Comparison of ENCODE assay signal across 19 mouse cellular contexts in the genomic region with DNA sequence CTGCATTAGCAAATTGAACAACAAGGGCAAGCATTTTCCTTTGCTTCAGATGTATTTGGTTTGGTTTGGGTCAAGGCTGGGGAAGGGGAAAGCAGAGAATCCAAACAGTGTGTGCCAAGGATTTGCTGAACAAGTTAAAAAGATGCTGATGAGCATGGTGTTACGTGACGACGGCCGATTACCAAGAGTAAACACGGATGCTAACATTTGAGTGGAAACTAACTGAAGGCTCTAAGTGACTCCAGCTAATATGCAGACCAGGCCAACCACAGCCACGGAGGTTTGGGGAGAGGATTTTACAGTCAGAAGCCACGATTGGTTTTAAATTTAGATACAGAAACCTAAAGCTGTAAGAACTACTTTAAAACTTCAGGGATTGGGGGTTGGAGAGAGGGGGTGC.
A peak's percentile ranks its signal among the peaks of the same experiment; 100 is the strongest.
DNase-seq lines count a peak whose midpoint lies in the region; ATAC-seq lines count a peak whose summit lies in the region.
"Had no signal": no experiment of that assay in that cellular context is flagged by ENCODE, and none has a peak within 500 bp of the region (broad histone marks: within the 10 kb centered on the region; RNA-seq: fewer than 3 reads in every experiment).

No protein-coding gene starts in this region.

- no peak overlapping the region for H3K4me2 ChIP-seq in liver, embryonic 11.5 days
- H3K4me2 ChIP-seq in liver, embryonic 12.5 days, result no peak overlapping the region
- no peak overlapping the region for H3K4me2 ChIP-seq in lung, embryonic 16.5 days (ENCODE audit: low read depth, low read length)
- H3K4me2 ChIP-seq in embryonic facial prominence, embryonic 14.5 days (ENCODE audit: low read depth, low read length), result no peak overlapping the region
- H3K4me2 ChIP-seq: embryonic facial prominence, embryonic 12.5 days; heart, embryonic 11.5 days; hindbrain, embryonic 12.5 days; hindbrain, embryonic 15.5 days had no signal

- H3K4me3 ChIP-seq in liver, embryonic 11.5 days (ENCODE audit: low read depth, low read length), result no peak overlapping the region
- no peak overlapping the region for H3K4me3 ChIP-seq in liver, embryonic 12.5 days
- no peak overlapping the region for H3K4me3 ChIP-seq in lung, embryonic 16.5 days (ENCODE audit: low read length)
- no peak overlapping the region for H3K4me3 ChIP-seq in embryonic facial prominence, embryonic 14.5 days (ENCODE audit: low read depth, low read length)
- H3K4me3 ChIP-seq: embryonic facial prominence, embryonic 12.5 days; heart, adult 2 months; hindbrain, embryonic 12.5 days; hindbrain, embryonic 15.5 days had no signal

- no peak overlapping the region for H3K27ac ChIP-seq in liver, embryonic 11.5 days (ENCODE audit: low read depth, low read length)
- no peak overlapping the region for H3K27ac ChIP-seq in liver, embryonic 12.5 days
- H3K27ac ChIP-seq in lung, embryonic 16.5 days (ENCODE audit: low read length), result peak overlapping the region; percentile 29
- peak overlapping the region; percentile 31 for H3K27ac ChIP-seq in embryonic facial prominence, embryonic 14.5 days (replicated peaks; ENCODE audit: low read depth, low read length)
- H3K27ac ChIP-seq: embryonic facial prominence, embryonic 12.5 days; heart, adult 2 months; hindbrain, embryonic 12.5 days; hindbrain, embryonic 15.5 days had no signal

- no peaks in the 10 kb centered on the region for H3K4me1 ChIP-seq in liver, embryonic 11.5 days (replicated peaks; ENCODE audit: control insufficient read depth, insufficient read depth, low read length)
- no peaks in the 10 kb centered on the region for H3K4me1 ChIP-seq in liver, embryonic 12.5 days
- H3K4me1 ChIP-seq in lung, embryonic 16.5 days (replicated peaks; ENCODE audit: control insufficient read depth, insufficient read depth, low read length), result 0 out of 2 replicates have a peak, but pooled peaks cover 2% of the 10 kb centered on the region
- H3K4me1 ChIP-seq in embryonic facial prominence, embryonic 14.5 days (ENCODE audit: control insufficient read depth, insufficient read depth, low read length), result peaks cover 9% of the 10 kb centered on the region; the same call in 1 of the 2 replicates
- H3K4me1 ChIP-seq: hindbrain, embryonic 12.5 days; hindbrain, embryonic 15.5 days had no signal

- H3K9me3 ChIP-seq in liver, embryonic 11.5 days (ENCODE audit: control insufficient read depth, low read length), result no peaks in the 10 kb centered on the region
- no peaks in the 10 kb centered on the region for H3K9me3 ChIP-seq in liver, embryonic 12.5 days (replicated peaks)
- H3K9me3 ChIP-seq in lung, embryonic 16.5 days (ENCODE audit: control insufficient read depth, low read length), result no peaks in the 10 kb centered on the region
- H3K9me3 ChIP-seq in embryonic facial prominence, embryonic 14.5 days (ENCODE audit: control insufficient read depth, low read length), result no peaks in the 10 kb centered on the region
- H3K9me3 ChIP-seq: embryonic facial prominence, embryonic 12.5 days; hindbrain, embryonic 12.5 days; hindbrain, embryonic 15.5 days had no signal

- H3K27me3 ChIP-seq in liver, embryonic 11.5 days (replicated peaks; ENCODE audit: control insufficient read depth, insufficient read depth, low read length), result no peaks in the 10 kb centered on the region
- no peaks in the 10 kb centered on the region for H3K27me3 ChIP-seq in liver, embryonic 12.5 days (replicated peaks)
- no peaks in the 10 kb centered on the region for H3K27me3 ChIP-seq in lung, embryonic 16.5 days (ENCODE audit: control insufficient read depth, insufficient read depth, low read depth, low read length)
- no peaks in the 10 kb centered on the region for H3K27me3 ChIP-seq in embryonic facial prominence, embryonic 14.5 days (replicated peaks; ENCODE audit: control insufficient read depth, insufficient read depth, low read length)
- H3K27me3 ChIP-seq: embryonic facial prominence, embryonic 12.5 days; hindbrain, embryonic 12.5 days; hindbrain, embryonic 15.5 days had no signal

- WGBS in liver, embryonic 11.5 days, result 74% methylated on average over 7 of the region's 7 CpGs
- WGBS in liver, embryonic 12.5 days (ENCODE audit: insufficient replicate concordance), result 62% methylated on average over 7 of the region's 7 CpGs
- 36% methylated on average over 7 of the region's 7 CpGs for WGBS in lung, embryonic 16.5 days
- WGBS in embryonic facial prominence, embryonic 14.5 days, result 45% methylated on average over 7 of the region's 7 CpGs

- DNase-seq in liver, embryonic 11.5 days (ENCODE audit: low spot score), result peak; percentile 23
- DNase-seq in lung, postnatal 14 days, result no peak
- DNase-seq in embryonic facial prominence, embryonic 14.5 days (ENCODE audit: low spot score), result peak; percentile 64
- DNase-seq in c-Kit-positive CD71-positive TER-119-positive erythroid progenitor cells, embryonic 14.5 days (ENCODE audit: low spot score), result no peak
- DNase-seq: adrenal gland, adult 2 months; adrenal gland, postnatal 14 days; cerebellum, adult 18-20 months; cerebellum, adult 9-10 months; cerebellum, postnatal 14 days; gastrocnemius, postnatal 25 days; heart, adult 2 months had no signal

- H3K9ac ChIP-seq in liver, embryonic 11.5 days (ENCODE audit: low read depth, low read length), result no peak overlapping the region
- no peak overlapping the region for H3K9ac ChIP-seq in liver, embryonic 12.5 days
- H3K9ac ChIP-seq in lung, embryonic 16.5 days (ENCODE audit: low read length), result no peak overlapping the region
- no peak overlapping the region for H3K9ac ChIP-seq in embryonic facial prominence, embryonic 14.5 days (ENCODE audit: low read depth, low read length)
- H3K9ac ChIP-seq: embryonic facial prominence, embryonic 12.5 days; hindbrain, embryonic 12.5 days; hindbrain, embryonic 15.5 days had no signal

- H3K36me3 ChIP-seq in liver, embryonic 11.5 days (ENCODE audit: control insufficient read depth, insufficient read depth, low read length), result no peaks in the 10 kb centered on the region
- no peaks in the 10 kb centered on the region for H3K36me3 ChIP-seq in liver, embryonic 12.5 days
- no peaks in the 10 kb centered on the region for H3K36me3 ChIP-seq in lung, embryonic 16.5 days (ENCODE audit: control insufficient read depth, insufficient read depth, low read length)
- H3K36me3 ChIP-seq in embryonic facial prominence, embryonic 14.5 days (ENCODE audit: control insufficient read depth, insufficient read depth, low read length), result no peaks in the 10 kb centered on the region
- H3K36me3 ChIP-seq: embryonic facial prominence, embryonic 12.5 days; hindbrain, embryonic 12.5 days; hindbrain, embryonic 15.5 days had no signal

- no peak for ATAC-seq in liver, embryonic 11.5 days (replicated peaks; ENCODE audit: low FRiP score)
- ATAC-seq in liver, embryonic 12.5 days, result no peak
- ATAC-seq in lung, embryonic 16.5 days (ENCODE audit: low read depth), result peak; percentile 27; the same call in 1 of the 2 replicates
- ATAC-seq in embryonic facial prominence, embryonic 14.5 days (ENCODE audit: low read depth), result no peak; the same call in 1 of the 2 replicates
- ATAC-seq: CD4-positive, CD25-positive, alpha-beta regulatory T cell, adult 4 months; forebrain, embryonic 14.5 days had no signal

Comparison
In these comparisons a context has a peak if more than half of its experiments do, and no peak if none do; other contexts are left out.
1. DNase-seq: peak in liver, embryonic 11.5 days (single experiment) and embryonic facial prominence, embryonic 14.5 days (single experiment); none in lung, postnatal 14 days (single experiment) and c-Kit-positive CD71-positive TER-119-positive erythroid progenitor cells, embryonic 14.5 days (single experiment).
2. H3K27ac ChIP-seq: peak in lung, embryonic 16.5 days (single experiment) and embryonic facial prominence, embryonic 14.5 days (single experiment); none in liver, embryonic 11.5 days (single experiment) and liver, embryonic 12.5 days (single experiment).